Mouse (Mus musculus) heart, postnatal 0 days (tissue): Measurements from ENCODE around the gene Helq. TPM values are rescaled to one million over a fixed set of nuclear protein-coding genes. Genes with fewer than 3 reads are reported as not detected.

Experiments used
- ATAC-seq: fragments of 200-750 bp; cut with Nextera tagmentation; 2 replicates; pipeline ENCODE4 v1.8.0; 2017; ENCODE audit warnings: low read depth, moderate number of reproducible peaks, moderate library complexity; ENCODE audit not compliant: insufficient read depth
- DNase-seq: peaks from one replicate; pipeline ENCODE4 v3.0.0-alpha.2; 2016; ENCODE audit warnings: low spot score
- H3K27ac ChIP-seq: fragments of 300-500 bp; sonication (generic); 2 replicates; pipeline ENCODE4 v1.5.1; 2014; ENCODE audit warnings: low read depth, mild to moderate bottlenecking
- H3K27me3 ChIP-seq: fragments of 300-500 bp; sonication (generic); 2 replicates; pipeline ENCODE4 v1.6.1; 2014; ENCODE audit warnings: low read length, mixed read lengths; ENCODE audit not compliant: control insufficient read depth, insufficient read depth
- H3K36me3 ChIP-seq: fragments of 300-500 bp; sonication (generic); replicated peaks from 2 replicates; pipeline ENCODE4 v1.6.1; 2014; ENCODE audit warnings: low read length, mixed read lengths; ENCODE audit not compliant: control insufficient read depth, insufficient read depth
- H3K4me1 ChIP-seq: fragments of 300-500 bp; sonication (generic); 2 replicates; pipeline ENCODE4 v1.6.1; 2014; ENCODE audit warnings: antibody characterized with exemption; ENCODE audit not compliant: control insufficient read depth, insufficient read depth
- H3K4me2 ChIP-seq: fragments of 300-500 bp; sonication (generic); 2 replicates; pipeline ENCODE4 v1.6.1; 2014; ENCODE audit warnings: low read depth, mild to moderate bottlenecking, low read length, moderate library complexity
- H3K4me3 ChIP-seq: fragments of 300-500 bp; sonication (generic); 2 replicates; pipeline ENCODE4 v1.5.1; 2014; ENCODE audit warnings: low read depth, low read length
- H3K9ac ChIP-seq: fragments of 300-500 bp; sonication (generic); replicated peaks from 2 replicates; pipeline ENCODE4 v1.6.1; 2014; ENCODE audit warnings: low read depth, low read length, mixed read lengths
- H3K9me3 ChIP-seq: fragments of 300-500 bp; sonication (generic); replicated peaks from 2 replicates; pipeline ENCODE4 v1.6.1; 2016; ENCODE audit warnings: low read length; ENCODE audit not compliant: control insufficient read depth
- CTCF ChIP-seq: IDR thresholded peaks from 2 replicates; pipeline ENCODE4 v1.5.1; 2016; ENCODE audit warnings: antibody characterized with exemption, control low read depth, low read depth
- EP300 ChIP-seq: IDR thresholded peaks from 2 replicates; pipeline ENCODE4 v1.6.1; 2016; ENCODE audit warnings: antibody characterized with exemption, low read depth
- WGBS: fragments of 180-500 bp; shearing (Covaris S2); extraction: QIAGEN DNeasy Blood & Tissue Kit; methylation state at CpG from one replicate; pipeline ENCODE4 v1.1.7; 2014; 5-methylcytosine and 5-hydroxymethylcytosine counted together
- polyA plus RNA-seq: library from polyadenylated mRNA; unstranded; fragments of >200 nt; fragmentation: Nextera tagmentation; extraction: Ambion mirVana; gene quantifications from 2 replicates; pipeline ENCODE4 v1.2.1, GENCODE M21; 2015
- total RNA-seq: library from RNA; depleted of rRNA; stranded (reverse); fragments of >200 nt; gene quantifications from 2 replicates; pipeline ENCODE4 v1.2.3, GENCODE M21; 2014; ENCODE audit warnings: low replicate concordance

Helq gene
- total and polyA plus RNA-seq, 2 experiments from 2014 or later: 0.42 to 3.9 TPM

DNA sequence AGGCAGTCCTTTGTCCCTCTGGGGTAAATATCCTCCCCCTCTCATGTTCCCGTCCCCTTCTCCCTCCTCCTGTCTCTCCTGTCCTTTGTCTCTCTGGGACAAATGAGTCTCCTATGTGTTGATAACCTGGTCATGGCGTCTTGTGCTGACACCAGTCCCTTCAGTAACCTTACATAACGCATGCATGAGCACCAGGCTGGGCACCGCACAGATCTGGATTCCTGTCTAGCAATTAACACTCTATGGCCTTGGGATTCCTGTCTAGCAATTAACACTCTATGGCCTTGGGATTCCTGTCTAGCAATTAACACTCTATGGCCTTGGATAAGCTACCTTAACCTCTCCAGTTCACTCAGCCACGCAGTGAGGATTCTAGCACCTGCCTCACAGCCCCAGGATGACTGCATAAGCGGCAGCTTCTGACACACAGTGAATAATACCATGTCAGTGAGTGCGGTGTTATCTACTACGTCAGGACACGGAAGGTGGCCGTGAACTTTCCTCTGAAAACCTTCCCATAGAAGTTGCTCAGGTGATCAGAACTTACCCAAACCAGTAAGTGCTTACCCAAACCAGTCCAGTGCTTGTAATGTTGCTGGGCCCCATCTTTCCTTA, 38.2 kb downstream of the Helq start:
- Histone ChIP-seq H3K4me3 (no peak overlapping the region), H3K4me1 (no peaks in the 10 kb centered on the region), H3K36me3 (peaks cover 22% of the 10 kb centered on the region), H3K4me2 (no peak overlapping the region), H3K9ac (no peak overlapping the region), H3K27me3 (no peaks in the 10 kb centered on the region), H3K9me3 (no peaks in the 10 kb centered on the region), H3K27ac (no peak overlapping the region)
- TF ChIP-seq CTCF (no peak), EP300 (no peak)
- 78% methylated on average over 10 of the region's 10 CpGs for WGBS
- ATAC-seq (no peak), DNase-seq (no peak)

DNA sequence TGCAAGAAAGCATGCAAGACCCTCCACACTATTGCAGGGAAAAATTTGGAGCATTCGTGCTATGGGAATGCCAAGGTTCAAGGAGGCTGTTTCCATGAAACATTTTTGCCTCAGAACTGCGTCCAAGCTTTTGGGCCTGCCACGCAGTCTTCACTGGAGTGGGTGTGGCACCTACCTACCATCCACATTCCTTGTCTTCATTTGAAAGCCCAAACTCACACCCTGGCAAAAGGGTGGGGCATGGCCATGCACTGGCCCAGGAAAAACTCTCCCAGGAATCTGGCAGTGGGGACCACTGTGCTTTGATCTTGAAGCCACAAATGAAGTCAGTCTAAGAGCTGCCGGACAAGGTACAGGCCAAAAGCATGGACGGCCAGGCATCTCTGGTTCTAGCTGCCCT, 40.3 kb downstream of the Helq start:
- H3K36me3 ChIP-seq: peaks cover 5% of the 10 kb centered on the region
- no peaks in the 10 kb centered on the region for H3K9me3 ChIP-seq
- H3K9ac ChIP-seq: no peak overlapping the region
- H3K4me2 ChIP-seq: no peak overlapping the region
- no peak overlapping the region for H3K4me3 ChIP-seq
- no peaks in the 10 kb centered on the region for H3K27me3 ChIP-seq
- no peak for DNase-seq
- WGBS: 84% methylated on average over 5 of the region's 5 CpGs
- no peak for ATAC-seq
- TF ChIP-seq CTCF (no peak), EP300 (no peak)
- H3K4me1 ChIP-seq: no peaks in the 10 kb centered on the region
- no peak overlapping the region for H3K27ac ChIP-seq

DNA sequence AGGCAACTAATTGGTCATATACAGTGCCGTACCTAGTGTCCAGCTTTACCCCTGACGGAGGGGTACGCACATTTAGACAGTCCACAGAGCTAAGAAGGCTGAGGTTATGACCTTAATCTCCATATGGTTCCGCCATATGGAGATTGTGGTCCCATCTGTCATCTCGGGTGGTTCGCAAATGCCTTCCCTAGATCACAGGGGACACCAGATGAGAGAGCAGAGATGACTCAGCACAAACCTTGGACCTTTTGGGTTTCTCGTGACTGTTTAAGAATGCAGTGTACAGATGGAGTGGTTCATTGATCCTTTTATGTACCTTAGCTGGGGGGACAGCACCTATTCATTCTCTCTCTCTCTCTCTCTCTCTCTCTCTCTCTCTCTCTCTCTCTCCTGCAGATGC, 45.0 kb downstream of the Helq start:
- WGBS: 73% methylated on average over 7 of the region's 7 CpGs

DNA sequence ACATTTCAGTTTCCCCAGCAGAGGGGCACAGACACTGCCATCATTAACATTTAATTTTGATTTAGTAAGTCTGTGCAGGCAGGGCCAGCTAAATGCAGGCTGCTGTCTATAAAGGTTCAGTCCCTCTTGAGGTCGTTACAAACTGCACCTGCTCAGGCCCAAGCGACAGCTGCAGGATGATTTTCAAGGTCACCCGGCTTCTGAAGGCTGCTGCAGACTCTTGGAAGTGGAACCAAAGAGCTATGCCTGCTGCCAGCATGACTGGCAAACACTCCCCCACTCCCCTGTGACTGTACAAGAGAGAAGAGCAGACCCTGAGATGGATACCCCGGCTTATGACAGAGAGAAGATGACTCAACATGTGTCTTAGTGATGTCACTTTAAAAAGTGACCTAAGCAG, 46.7 kb downstream of the Helq start:
- H3K27me3 ChIP-seq: no peaks in the 10 kb centered on the region
- no peaks in the 10 kb centered on the region for H3K4me1 ChIP-seq
- H3K4me2 ChIP-seq: no peak overlapping the region
- WGBS: 34% methylated on average over 4 of the region's 4 CpGs
- no peaks in the 10 kb centered on the region for H3K9me3 ChIP-seq
- TF ChIP-seq EP300 (no peak), CTCF (no peak)
- no peak overlapping the region for H3K9ac ChIP-seq
- no peak overlapping the region for H3K27ac ChIP-seq
- DNase-seq: no peak
- H3K4me3 ChIP-seq: no peak overlapping the region
- ATAC-seq: no peak
- H3K36me3 ChIP-seq: no peaks in the 10 kb centered on the region

More for the DNA sequence above, 45.0 kb downstream of the Helq start:
- no peak overlapping the region for H3K27ac ChIP-seq
- DNase-seq (no peak), ATAC-seq (no peak)
- H3K36me3 ChIP-seq: no peaks in the 10 kb centered on the region
- no peak overlapping the region for H3K9ac ChIP-seq
- H3K4me2 ChIP-seq: no peak overlapping the region
- H3K4me3 ChIP-seq: no peak overlapping the region
- H3K27me3 ChIP-seq: no peaks in the 10 kb centered on the region
- TF ChIP-seq CTCF (no peak), EP300 (no peak)
- no peaks in the 10 kb centered on the region for H3K4me1 ChIP-seq
- H3K9me3 ChIP-seq: no peaks in the 10 kb centered on the region

DNA sequence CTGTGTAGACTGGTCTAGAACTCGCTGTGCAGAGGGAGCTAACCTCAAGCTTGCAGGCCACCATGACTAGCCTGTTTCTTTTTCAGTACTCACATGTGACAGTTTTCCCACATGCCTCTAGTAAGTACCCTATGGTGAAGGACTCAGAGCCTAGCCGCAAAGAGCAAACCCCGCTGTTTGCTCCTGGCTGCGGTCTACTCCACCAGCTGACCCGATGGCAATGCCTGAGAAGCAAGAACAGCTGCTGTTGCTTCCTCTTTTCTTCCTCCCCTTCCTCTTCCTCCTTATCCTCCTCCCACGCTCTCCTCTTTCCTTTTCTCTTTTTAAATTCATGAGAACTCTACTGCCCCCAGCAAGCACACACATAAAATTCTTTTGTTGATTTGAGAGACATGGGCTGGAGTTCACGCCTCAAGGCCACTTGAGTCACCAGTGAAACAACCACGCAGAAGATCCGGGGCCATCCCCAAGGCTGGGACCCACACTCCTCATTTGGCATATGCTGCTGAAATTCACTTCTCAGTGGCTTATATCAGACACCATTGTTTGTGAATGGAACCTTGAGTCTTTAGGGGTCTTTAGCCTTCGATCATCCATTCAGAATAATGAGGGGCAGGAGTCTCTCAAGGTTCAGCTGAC, 47.7 kb downstream of the Helq start:
- 78% methylated on average over 10 of the region's 10 CpGs for WGBS
- no peak overlapping the region for H3K4me2 ChIP-seq
- no peak for DNase-seq
- no peak overlapping the region for H3K4me3 ChIP-seq
- no peak overlapping the region for H3K27ac ChIP-seq
- H3K27me3 ChIP-seq: no peaks in the 10 kb centered on the region
- no peak for TF ChIP-seq CTCF
- no peak for TF ChIP-seq EP300
- no peaks in the 10 kb centered on the region for H3K36me3 ChIP-seq
- no peaks in the 10 kb centered on the region for H3K4me1 ChIP-seq
- H3K9me3 ChIP-seq: no peaks in the 10 kb centered on the region
- ATAC-seq: no peak
- H3K9ac ChIP-seq: no peak overlapping the region

DNA sequence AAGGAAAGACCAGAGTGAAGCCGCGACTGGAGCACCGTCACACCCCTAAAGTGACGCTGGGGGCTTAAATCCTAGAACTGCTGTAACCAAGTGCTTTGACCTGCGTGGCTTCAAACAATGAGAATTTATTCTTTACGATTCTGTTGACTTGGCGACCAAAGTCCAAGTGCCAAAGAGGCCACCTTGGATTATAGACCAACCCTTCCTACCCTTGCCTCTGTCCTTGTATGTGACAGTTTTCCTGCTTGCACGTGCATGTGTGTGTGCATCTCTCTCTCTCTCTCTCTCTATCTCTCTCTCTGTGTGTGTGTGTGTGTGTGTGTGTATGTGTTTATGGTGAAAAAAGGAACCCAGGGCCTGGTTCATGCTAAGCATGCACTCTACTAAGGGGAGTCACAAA, 59.6 kb downstream of the Helq start:
- Histone ChIP-seq H3K36me3 (no peaks in the 10 kb centered on the region), H3K9ac (no peak overlapping the region), H3K4me1 (no peaks in the 10 kb centered on the region), H3K4me3 (no peak overlapping the region), H3K9me3 (no peaks in the 10 kb centered on the region; the same call in 1 of the 2 replicates), H3K27ac (no peak overlapping the region), H3K4me2 (no peak overlapping the region), H3K27me3 (no peaks in the 10 kb centered on the region)
- no peak for DNase-seq
- no peak for ATAC-seq
- 88% methylated on average over 8 of the region's 8 CpGs for WGBS
- TF ChIP-seq EP300 (no peak), CTCF (no peak)
